Mouse (Mus musculus): ENCODE results near the gene Cxcl15.

The Cxcl15 gene

DNA sequence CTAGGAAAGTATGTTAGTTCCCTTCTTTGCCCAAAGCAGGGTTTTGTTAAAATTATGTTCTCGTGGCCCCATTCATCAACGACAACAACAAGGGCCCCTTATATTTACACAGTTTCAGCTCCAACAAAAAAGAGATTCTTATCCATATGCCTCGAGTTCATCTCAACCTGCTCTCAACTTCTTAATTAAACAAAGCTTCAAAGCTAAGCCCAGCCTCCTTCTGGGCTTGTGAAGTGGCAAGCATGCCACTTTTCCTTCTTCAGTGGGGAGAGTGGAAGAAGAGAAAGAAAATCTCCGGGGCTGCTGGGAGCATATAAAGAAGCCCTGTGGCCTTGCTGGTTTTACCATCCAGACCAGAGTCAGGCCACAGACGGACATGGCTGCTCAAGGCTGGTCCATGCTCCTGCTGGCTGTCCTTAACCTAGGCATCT, at the start of gene Cxcl15:
Cxcl15 (plus strand) TSS at position 340 of the 431 bp plus-strand sequence.
- no peak for DNase-seq (ENCODE audit: low spot score in 2 of 2)

DNA sequence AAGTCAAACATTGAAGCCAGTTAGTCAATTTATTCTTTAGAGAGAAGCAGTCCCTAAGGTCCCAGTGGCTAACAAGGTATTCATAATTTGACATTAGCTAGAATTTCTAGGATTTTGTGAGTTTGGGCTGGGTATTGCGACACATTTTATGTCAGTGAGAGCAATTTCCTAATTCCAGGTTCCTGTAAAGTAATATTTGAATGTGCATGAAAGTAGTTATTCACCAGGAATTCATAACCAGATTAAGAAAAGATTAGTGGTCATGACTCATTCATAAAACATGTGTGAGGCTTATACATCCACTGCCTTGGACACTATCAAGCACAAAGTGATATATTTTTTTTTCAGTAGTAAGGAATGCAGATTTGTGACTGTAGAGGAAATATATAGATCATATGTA, 40.4 kb upstream of the Cxcl15 start:
- no peak for DNase-seq (ENCODE audit: low spot score in 2 of 2)

DNA sequence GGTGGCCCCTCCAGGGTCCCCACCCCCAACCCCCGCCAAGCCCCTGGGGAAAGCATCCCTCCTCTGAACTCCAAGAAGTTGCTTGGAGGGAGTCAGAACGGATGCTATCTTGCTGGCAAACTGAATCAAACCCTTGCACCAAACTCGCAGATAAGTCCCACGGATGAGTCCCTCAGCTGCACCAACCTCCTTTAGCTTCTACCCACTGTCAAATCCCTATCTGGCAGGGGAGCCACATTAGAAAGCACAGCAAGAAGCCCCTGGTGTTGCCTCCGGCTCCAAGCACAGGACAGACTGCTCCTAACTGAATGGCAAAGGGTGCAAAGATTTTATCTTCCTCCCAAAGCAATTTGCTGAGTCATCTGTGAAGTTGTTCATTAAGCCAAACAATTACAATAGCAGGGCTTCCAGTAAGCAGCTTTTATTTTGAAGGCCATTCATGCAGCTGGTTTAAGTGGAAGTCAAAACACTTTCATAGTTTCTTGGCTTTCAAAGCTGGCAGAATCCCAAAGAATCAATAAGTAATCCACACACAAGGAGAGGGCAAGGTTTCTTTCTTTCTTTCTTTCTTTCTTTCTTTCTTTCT, 36.2 kb upstream of the Cxcl15 start:
- no peak for DNase-seq (ENCODE audit: low spot score in 2 of 2)

- peak in 1 of 2 experiments; percentile 32 for DNase-seq (ENCODE audit: low spot score in 2 of 2)
Observed at GRCm38 (mm10) chr5:90759077-90760065, 35.0 kb upstream of the Cxcl15 start, which contains the start of gene Cxcl5. TSS of gene Cxcl5 (plus strand) at chr5:90759360.

DNA sequence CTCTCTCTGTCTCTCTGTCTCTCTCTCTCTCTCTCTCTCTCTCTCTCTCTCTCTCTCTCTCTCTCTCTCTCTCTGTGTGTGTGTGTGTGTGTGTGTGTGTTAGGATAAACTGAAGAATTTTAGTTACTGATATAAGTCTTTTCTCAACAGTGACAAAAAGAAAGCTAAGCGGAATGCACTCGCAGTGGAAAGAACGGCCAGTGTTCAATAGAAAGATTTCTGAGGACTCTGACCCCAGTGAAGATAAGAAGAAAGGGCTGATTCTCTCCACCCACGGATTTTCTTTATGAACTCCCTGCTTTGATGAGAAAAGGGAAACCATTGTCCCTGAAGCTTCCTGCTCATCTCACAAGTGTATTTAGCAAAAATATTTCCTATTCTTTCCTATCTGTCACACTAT, 34.0 kb upstream of the Cxcl15 start:
- no peak for DNase-seq (ENCODE audit: low spot score in 2 of 2)

GRCm38 (mm10) chr5:90760844-90761243, 33.5 kb upstream of the Cxcl15 start:
- no peak for DNase-seq (ENCODE audit: low spot score in 2 of 2)

DNA sequence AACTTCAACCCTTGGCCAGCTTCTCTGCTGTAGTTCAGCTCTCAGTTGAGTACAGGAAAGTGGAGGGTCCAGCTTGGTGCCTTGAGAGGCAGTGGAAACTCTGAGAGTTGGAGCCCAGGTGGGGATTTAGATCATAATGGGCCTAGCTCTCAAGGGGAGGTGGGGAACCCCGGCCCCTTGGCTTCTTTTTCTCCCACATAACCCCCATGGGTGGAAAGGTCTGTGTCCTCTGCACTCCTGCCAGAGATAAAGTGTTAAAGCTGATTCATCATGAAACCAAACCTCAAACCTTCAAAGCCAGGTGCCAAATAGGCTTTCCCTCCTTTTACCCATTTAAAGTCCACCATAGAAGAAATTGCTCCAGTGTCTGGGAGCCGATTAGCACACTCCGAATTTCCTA, 32.5 kb upstream of the Cxcl15 start:
- DNase-seq (ENCODE audit: low spot score in 2 of 2), result no peak

- no peak for DNase-seq (ENCODE audit: low spot score in 2 of 2)
Observed at GRCm38 (mm10) chr5:90763912-90764665, 30.2 kb upstream of the Cxcl15 start.

GRCm38 (mm10) chr5:90765821-90766606, 28.3 kb upstream of the Cxcl15 start:
- no peak for DNase-seq (ENCODE audit: low spot score in 2 of 2)

DNA sequence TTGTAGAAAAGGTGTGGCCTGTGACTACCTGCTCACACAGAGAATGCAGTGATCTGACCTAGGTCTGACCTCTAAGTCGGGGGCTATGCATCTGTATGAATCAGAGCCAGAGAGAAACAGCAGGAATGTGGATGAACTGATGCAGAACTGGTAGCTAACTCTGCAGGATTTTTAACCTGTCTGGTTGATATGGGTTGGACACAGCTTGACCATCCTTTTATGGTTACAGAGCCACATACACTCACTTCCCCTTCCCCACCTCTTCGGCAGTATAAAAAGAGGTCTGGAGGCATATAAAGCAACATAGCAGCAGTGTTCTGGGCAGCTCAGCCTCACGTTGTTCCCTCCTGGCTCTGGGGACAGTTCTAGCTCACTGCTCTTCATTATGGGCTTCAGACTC, 26.1 kb upstream of the Cxcl15 start, which contains the start of gene Ppbp:
Ppbp (plus strand) TSS at position 301 of the 400 bp plus-strand sequence.
- no peak for DNase-seq (ENCODE audit: low spot score in 2 of 2)

- no peak for DNase-seq (ENCODE audit: low spot score in 2 of 2)
Observed at GRCm38 (mm10) chr5:90771369-90771768, 23.0 kb upstream of the Cxcl15 start.

GRCm38 (mm10) chr5:90771880-90772653, 22.3 kb upstream of the Cxcl15 start, which contains the start of gene Pf4:
TSS of gene Pf4 (plus strand) at chr5:90772435.
- DNase-seq (ENCODE audit: low spot score in 2 of 2), result no peak

DNA sequence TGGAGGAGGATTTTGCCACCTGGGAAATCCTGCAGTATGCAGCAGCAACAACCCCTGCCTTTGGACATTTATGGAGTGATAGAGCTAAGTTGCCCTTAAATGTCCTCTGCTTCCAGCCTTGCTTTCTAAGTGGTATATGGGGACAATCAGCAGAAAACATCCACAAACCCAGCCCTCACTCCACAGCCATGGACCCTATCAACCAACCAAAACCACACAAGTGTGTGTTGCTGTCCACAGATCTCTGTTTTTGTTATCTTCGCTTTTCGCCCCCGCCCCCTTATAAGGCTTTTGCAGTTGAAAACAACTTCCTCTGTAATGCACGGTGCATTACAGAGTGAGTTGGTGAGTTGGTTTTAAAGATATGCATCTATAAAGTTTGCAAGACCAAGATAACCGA, 18.8 kb upstream of the Cxcl15 start:
- no peak for DNase-seq (ENCODE audit: low spot score in 2 of 2)

- DNase-seq (ENCODE audit: low spot score in 2 of 2), result no peak
Observed at GRCm38 (mm10) chr5:90777621-90778020, 16.7 kb upstream of the Cxcl15 start.

GRCm38 (mm10) chr5:90778856-90779255, 15.5 kb upstream of the Cxcl15 start:
- DNase-seq (ENCODE audit: low spot score in 2 of 2), result no peak

- DNase-seq (ENCODE audit: low spot score in 2 of 2), result no peak
Observed at GRCm38 (mm10) chr5:90783697-90784096, 10.6 kb upstream of the Cxcl15 start.

- peak in 1 of 2 experiments; percentile 29 for DNase-seq (ENCODE audit: low spot score in 2 of 2)
Observed at GRCm38 (mm10) chr5:90785659-90786588, 8.4 kb upstream of the Cxcl15 start, which contains the start of gene Cxcl3. TSS of gene Cxcl3 (plus strand) at chr5:90786103.

DNA sequence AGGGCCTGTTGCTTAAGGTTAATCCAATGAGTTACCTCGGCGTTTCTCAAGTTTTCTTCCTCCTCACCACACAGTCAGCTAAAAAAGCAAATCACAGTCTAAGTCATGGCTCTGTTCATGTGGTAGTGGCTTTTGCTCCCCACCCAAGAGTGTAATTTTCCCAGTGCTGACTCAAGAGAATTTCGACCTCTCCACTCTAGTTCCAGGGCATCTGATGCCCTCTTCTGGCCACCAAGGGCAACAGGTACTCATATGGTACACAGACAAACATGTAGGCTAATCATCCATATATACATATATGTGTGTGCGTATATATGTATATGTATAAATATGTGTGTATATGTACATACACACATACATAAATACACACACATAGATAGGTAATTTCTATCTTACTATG, 6.2 kb upstream of the Cxcl15 start:
- DNase-seq (ENCODE audit: low spot score in 2 of 2), result no peak
